Mouse (Mus musculus): ENCODE measurements around the gene Dock1. TPM values are rescaled to one million over a fixed set of nuclear protein-coding genes. Genes with fewer than 3 reads are reported as not detected.

Dock1 gene
- 0.38 TPM for total RNA-seq (2023)

GRCm38 (mm10) chr7:134670312-134671002, at the start of gene Dock1:
Gene Dock1, plus strand, starts transcription at chr7:134670654.

GRCm38 (mm10) chr7:134937927-134938609, 267.6 kb downstream of the Dock1 start, which contains the start of gene Fam196a:
Gene Fam196a, minus strand, starts transcription at chr7:134938430.

